ENCODE assay signal across 11 mouse cellular contexts in genomic region chr17:24557091-24557490, GRCm38 (mm10). TPM values are rescaled to one million over a fixed set of nuclear protein-coding genes. Genes with fewer than 3 reads are reported as not detected.
DNase-seq lines count a peak whose midpoint lies in the region; ATAC-seq and TF ChIP-seq lines count a peak whose summit lies in the region.
"Had no signal": no experiment of that assay in that cellular context is flagged by ENCODE, and none has a peak within 500 bp of the region (broad histone marks: within the 10 kb centered on the region; RNA-seq: fewer than 3 reads in every experiment).

No protein-coding gene starts in this region.

- intact Hi-C loops in gastrocnemius, adult 2 months (cut with DNase I), result no loop called here

- H3K9me3 ChIP-seq in kidney, postnatal 0 days (replicated peaks; ENCODE audit: low read length), result no peaks in the 10 kb centered on the region
- H3K9me3 ChIP-seq in kidney, embryonic 16.5 days (ENCODE audit: low read length), result no peaks in the 10 kb centered on the region
- H3K9me3 ChIP-seq in heart, postnatal 0 days (replicated peaks; ENCODE audit: control insufficient read depth, low read length), result no peaks in the 10 kb centered on the region
- H3K9me3 ChIP-seq: liver, embryonic 12.5 days; midbrain, embryonic 15.5 days had no signal

- ATAC-seq in kidney, postnatal 0 days (replicated peaks; ENCODE audit: low FRiP score, low read depth), result no peak
- no peak for ATAC-seq in kidney, embryonic 16.5 days (ENCODE audit: low FRiP score, low TSS enrichment)
- peak; percentile 33; the same call in 1 of the 2 replicates for ATAC-seq in heart, postnatal 0 days (ENCODE audit: insufficient read depth, low read depth)
- ATAC-seq: liver, embryonic 12.5 days; midbrain, embryonic 15.5 days had no signal

- H3K27me3 ChIP-seq in kidney, postnatal 0 days (ENCODE audit: insufficient read depth, low read length), result no peaks in the 10 kb centered on the region
- no peaks in the 10 kb centered on the region for H3K27me3 ChIP-seq in kidney, embryonic 16.5 days (ENCODE audit: insufficient read depth, low read length)
- H3K27me3 ChIP-seq in heart, postnatal 0 days (ENCODE audit: control insufficient read depth, insufficient read depth, low read length), result no peaks in the 10 kb centered on the region
- H3K27me3 ChIP-seq in myocyte (ENCODE audit: control insufficient read depth, insufficient read depth, insufficient read length), result no peaks in the 10 kb centered on the region
- H3K27me3 ChIP-seq: liver, embryonic 12.5 days; midbrain, embryonic 15.5 days had no signal

- H3K9ac ChIP-seq in kidney, postnatal 0 days (ENCODE audit: low read depth, low read length), result no peak overlapping the region
- no peak overlapping the region for H3K9ac ChIP-seq in kidney, embryonic 16.5 days (replicated peaks; ENCODE audit: low read length)
- no peak overlapping the region for H3K9ac ChIP-seq in heart, postnatal 0 days (replicated peaks; ENCODE audit: low read depth, low read length)
- H3K9ac ChIP-seq: liver, embryonic 12.5 days; midbrain, embryonic 15.5 days had no signal

- no peak for TF ChIP-seq POLR2A in myocyte (IDR thresholded peaks at IDR 0.05; ENCODE audit: insufficient read length, low read depth)

- H3K4me1 ChIP-seq in kidney, postnatal 0 days (replicated peaks; ENCODE audit: insufficient read depth, low read length), result peaks cover 14% of the 10 kb centered on the region
- H3K4me1 ChIP-seq in kidney, embryonic 16.5 days (ENCODE audit: insufficient read depth, low read length), result peaks cover 22% of the 10 kb centered on the region
- H3K4me1 ChIP-seq in heart, postnatal 0 days (ENCODE audit: control insufficient read depth, insufficient read depth), result peaks cover 47% of the 10 kb centered on the region

- no peak for TF ChIP-seq EP300 in heart, postnatal 0 days (IDR thresholded peaks at IDR 0.05; ENCODE audit: low read depth)

- 67% methylated on average over 7 of the region's 7 CpGs for WGBS in kidney, postnatal 0 days
- WGBS in kidney, embryonic 16.5 days, result 85% methylated on average over 7 of the region's 7 CpGs
- 62% methylated on average over 7 of the region's 7 CpGs for WGBS in heart, postnatal 0 days

- no peak overlapping the region for H3K4me2 ChIP-seq in kidney, postnatal 0 days (ENCODE audit: low read length)
- H3K4me2 ChIP-seq in kidney, embryonic 16.5 days (replicated peaks; ENCODE audit: low read depth, low read length), result no peak overlapping the region
- H3K4me2 ChIP-seq in heart, postnatal 0 days (ENCODE audit: low read depth, low read length), result no peak overlapping the region
- H3K4me2 ChIP-seq in myocyte (ENCODE audit: low read depth), result peak overlapping the region; percentile 16
- H3K4me2 ChIP-seq: liver, embryonic 12.5 days; midbrain, embryonic 15.5 days had no signal

- peak overlapping the region; percentile 93; the same call in 1 of the 2 replicates for H3K27ac ChIP-seq in kidney, postnatal 0 days
- H3K27ac ChIP-seq in kidney, embryonic 16.5 days (ENCODE audit: low read length), result no peak overlapping the region
- H3K27ac ChIP-seq in gastrocnemius, adult 2 months, result peak overlapping the region; percentile 86
- peak overlapping the region; percentile 90 for H3K27ac ChIP-seq in heart, postnatal 0 days (ENCODE audit: low read depth)
- H3K27ac ChIP-seq: liver, embryonic 12.5 days; midbrain, embryonic 15.5 days had no signal

- H3K79me2 ChIP-seq in myocyte (ENCODE audit: control insufficient read depth, insufficient read depth), result peaks cover 97% of the 10 kb centered on the region

- no peak for DNase-seq in kidney, postnatal 0 days (ENCODE audit: low spot score)
- DNase-seq in gastrocnemius, adult 2 months, result peak; percentile 76
- peak; percentile 30 for DNase-seq in heart, postnatal 0 days (ENCODE audit: low spot score)
- no peak for DNase-seq in right cerebral cortex, postnatal 25 days
- no peak for DNase-seq in B cell, adult 2 months
- DNase-seq in thymus, postnatal 25 days, result no peak
- DNase-seq: thymus, adult 2 months had no signal

- H3K4me3 ChIP-seq in kidney, postnatal 0 days (replicated peaks; ENCODE audit: low read depth, low read length), result no peak overlapping the region
- no peak overlapping the region for H3K4me3 ChIP-seq in kidney, embryonic 16.5 days (ENCODE audit: low read length)
- peak overlapping the region; percentile 27 for H3K4me3 ChIP-seq in gastrocnemius, adult 2 months
- H3K4me3 ChIP-seq in heart, postnatal 0 days (ENCODE audit: low read depth, low read length), result no peak overlapping the region
- no peak overlapping the region for H3K4me3 ChIP-seq in myocyte
- H3K4me3 ChIP-seq: liver, embryonic 12.5 days; midbrain, embryonic 15.5 days had no signal

- no peak overlapping the region for H3ac ChIP-seq in myocyte (ENCODE audit: control insufficient read depth, insufficient read length)

- H3K36me3 ChIP-seq in kidney, postnatal 0 days (ENCODE audit: insufficient read depth, low read length), result no peaks in the 10 kb centered on the region
- no peaks in the 10 kb centered on the region for H3K36me3 ChIP-seq in kidney, embryonic 16.5 days (ENCODE audit: insufficient read depth, low read length)
- H3K36me3 ChIP-seq in heart, postnatal 0 days (replicated peaks; ENCODE audit: control insufficient read depth, insufficient read depth, low read length), result 0 out of 2 replicates have a peak, but pooled peaks cover 3% of the 10 kb centered on the region
- H3K36me3 ChIP-seq in myocyte (ENCODE audit: control insufficient read depth, insufficient read depth), result no peaks in the 10 kb centered on the region
- H3K36me3 ChIP-seq: liver, embryonic 12.5 days; midbrain, embryonic 15.5 days had no signal

- TF ChIP-seq CTCF in kidney, postnatal 0 days (IDR thresholded peaks at IDR 0.05; ENCODE audit: low read depth), result no peak
- TF ChIP-seq CTCF in gastrocnemius, adult 2 months (IDR thresholded peaks at IDR 0.05), result no peak
- TF ChIP-seq CTCF in heart, postnatal 0 days (IDR thresholded peaks at IDR 0.05; ENCODE audit: low read depth), result no peak

TF ChIP-seq in myocyte, 11 proteins besides CTCF, POLR2A, EP300 and RAD21:
- TF ChIP-seq MYOD1 (IDR thresholded peaks at IDR 0.05; ENCODE audit: control insufficient read depth in 1 of 3, insufficient read length in 2 of 3, low read depth in 2 of 3) (peak in 2 of 3 experiments; percentile 75 to 81), E2F4 (IDR thresholded peaks at IDR 0.05; ENCODE audit: insufficient read depth) (no peak), TCF12 (IDR thresholded peaks at IDR 0.05; ENCODE audit: insufficient read depth, poor library complexity, severe bottlenecking) (peak; percentile 58), USF1 (IDR thresholded peaks at IDR 0.05; ENCODE audit: low read depth) (no peak), MAX (IDR thresholded peaks at IDR 0.05; ENCODE audit: low read depth) (no peak), TCF3 (IDR thresholded peaks at IDR 0.05; ENCODE audit: insufficient read length, low read depth) (peak; percentile 35), CEBPB (IDR thresholded peaks at IDR 0.05; ENCODE audit: insufficient read depth, poor library complexity, severe bottlenecking) (no peak), SRF (IDR thresholded peaks at IDR 0.05; ENCODE audit: control insufficient read depth, insufficient read length, low read depth) (no peak), MYOG (IDR thresholded peaks at IDR 0.05; ENCODE audit: control insufficient read depth in 1 of 3, insufficient read depth in 1 of 3, insufficient read length in 2 of 3, low read depth in 2 of 3) (peak; percentile 73 to 95 (median 83)), REST (IDR thresholded peaks at IDR 0.05; ENCODE audit: insufficient read depth, insufficient read length) (no peak), POLR2AphosphoS2 (IDR thresholded peaks at IDR 0.05; ENCODE audit: insufficient read length, low read depth) (no peak)

RNA-seq across cellular contexts. Expression of gene Pkd1, which starts 7.5 kb away (rescaled TPM):
- 10.6 and 17.7 TPM in 2 replicates for polyA plus RNA-seq in kidney, postnatal 0 days (2015; fragmentation: Nextera tagmentation; extraction: Ambion mirVana)
- polyA plus RNA-seq in kidney, embryonic 16.5 days (2015; fragmentation: Nextera tagmentation; extraction: Ambion mirVana), result 22.5 and 24.3 TPM in 2 replicates
- total RNA-seq in gastrocnemius, adult 2 months (2021), result 10 to 100 TPM; 18.3 to 25.0 TPM
- 44.5 and 57.5 TPM in 2 replicates for total RNA-seq in heart, postnatal 0 days (2014; rRNA removed; ENCODE audit: low replicate concordance)
- 7.1 and 9.8 TPM in 2 replicates for polyA plus RNA-seq in heart, postnatal 0 days (2015; fragmentation: Nextera tagmentation; extraction: Ambion mirVana)
- polyA plus RNA-seq in myocyte (2012; fragmentation: generic; extraction: Trizol), result 47.2 TPM

RNA-seq across cellular contexts. Expression of gene Rab26, which starts 23.1 kb away (rescaled TPM):
- 3.5 and 3.7 TPM in 2 replicates for polyA plus RNA-seq in kidney, postnatal 0 days (2015; fragmentation: Nextera tagmentation; extraction: Ambion mirVana)
- polyA plus RNA-seq in kidney, embryonic 16.5 days (2015; fragmentation: Nextera tagmentation; extraction: Ambion mirVana), result 2.8 and 3.0 TPM in 2 replicates
- not detected for total RNA-seq in gastrocnemius, adult 2 months (2021)
- 0.27 TPM in 1 of 2 replicates, not detected in the other for total RNA-seq in heart, postnatal 0 days (2014; rRNA removed; ENCODE audit: low replicate concordance)
- 0.46 and 0.54 TPM in 2 replicates for polyA plus RNA-seq in heart, postnatal 0 days (2015; fragmentation: Nextera tagmentation; extraction: Ambion mirVana)
- polyA plus RNA-seq in myocyte (2012; fragmentation: generic; extraction: Trizol), result 0.35 TPM

RNA-seq across cellular contexts. Expression of gene Traf7, which starts 29.4 kb away (rescaled TPM):
- 59.4 and 67.3 TPM in 2 replicates for polyA plus RNA-seq in kidney, postnatal 0 days (2015; fragmentation: Nextera tagmentation; extraction: Ambion mirVana)
- polyA plus RNA-seq in kidney, embryonic 16.5 days (2015; fragmentation: Nextera tagmentation; extraction: Ambion mirVana), result 102 and 113 TPM in 2 replicates
- total RNA-seq in gastrocnemius, adult 2 months (2021), result 10 to 100 TPM; 27.3 to 35.2 TPM
- 206 and 281 TPM in 2 replicates for total RNA-seq in heart, postnatal 0 days (2014; rRNA removed; ENCODE audit: low replicate concordance)
- polyA plus RNA-seq in heart, postnatal 0 days (2015; fragmentation: Nextera tagmentation; extraction: Ambion mirVana), result 46.0 and 48.9 TPM in 2 replicates
- 112 TPM for polyA plus RNA-seq in myocyte (2012; fragmentation: generic; extraction: Trizol)

Comparison
In these comparisons a context has a peak if more than half of its experiments do, and no peak if none do; other contexts are left out.
1. DNase-seq: peak in gastrocnemius, adult 2 months (single experiment) and heart, postnatal 0 days (single experiment); none in kidney, postnatal 0 days (single experiment), right cerebral cortex, postnatal 25 days (single experiment), B cell, adult 2 months (0 of 2) and thymus, postnatal 25 days (single experiment).